Mouse (Mus musculus) limb, embryonic 11.5 days (tissue): ENCODE results near the gene Alg2. TPM values are rescaled to one million over a fixed set of nuclear protein-coding genes. Genes with fewer than 3 reads are reported as not detected.
A peak's percentile ranks its signal among the peaks of the same experiment; 100 is the strongest.

ENCODE experiments used
- ATAC-seq: fragments of 200-750 bp; cut with Nextera tagmentation; 2 replicates; pipeline ENCODE4 v1.8.0; 2017; ENCODE audit warnings: low read depth; ENCODE audit not compliant: insufficient number of reproducible peaks, low FRiP score, low TSS enrichment
- DNase-seq: peaks from one replicate; pipeline ENCODE4 v3.0.0-alpha.2; 2015; ENCODE audit warnings: low spot score
- H3K27ac ChIP-seq: fragments of 300-500 bp; sonication (generic); replicated peaks from 2 replicates; pipeline ENCODE4 v1.5.1; 2014; ENCODE audit warnings: low read depth, mild to moderate bottlenecking, low read length
- H3K27me3 ChIP-seq: fragments of 300-500 bp; sonication (generic); 2 replicates; pipeline ENCODE4 v1.6.1; 2014; ENCODE audit warnings: mild to moderate bottlenecking, low read length, mixed read lengths; ENCODE audit not compliant: control insufficient read depth, insufficient read depth
- H3K36me3 ChIP-seq: fragments of 300-500 bp; sonication (generic); 2 replicates; pipeline ENCODE4 v1.6.1; 2014; ENCODE audit warnings: mild to moderate bottlenecking, low read length, moderate library complexity, mixed read lengths; ENCODE audit not compliant: control insufficient read depth, insufficient read depth
- H3K4me1 ChIP-seq: fragments of 300-500 bp; sonication (generic); 2 replicates; pipeline ENCODE4 v1.6.1; 2014; ENCODE audit warnings: low read length, mixed read lengths; ENCODE audit not compliant: control insufficient read depth, insufficient read depth
- H3K4me2 ChIP-seq: fragments of 300-500 bp; sonication (generic); 2 replicates; pipeline ENCODE4 v1.6.1; 2014; ENCODE audit warnings: low read depth, mild to moderate bottlenecking, moderate library complexity; ENCODE audit not compliant: severe bottlenecking
- H3K4me3 ChIP-seq: fragments of 300-500 bp; sonication (generic); 2 replicates; pipeline ENCODE4 v1.5.1; 2014; ENCODE audit warnings: low read depth, low read length
- H3K9ac ChIP-seq: fragments of 300-500 bp; sonication (generic); 2 replicates; pipeline ENCODE4 v1.6.1; 2014; ENCODE audit warnings: mild to moderate bottlenecking, low read length
- H3K9me3 ChIP-seq: fragments of 300-500 bp; sonication (generic); 2 replicates; pipeline ENCODE4 v1.6.1; 2016; ENCODE audit warnings: low read length; ENCODE audit not compliant: control insufficient read depth
- WGBS: fragments of 180-500 bp; shearing (Covaris S2); extraction: QIAGEN DNeasy Blood & Tissue Kit; methylation state at CpG from one replicate; pipeline ENCODE4 v1.1.7; 2014; 5-methylcytosine and 5-hydroxymethylcytosine counted together
- polyA plus RNA-seq: library from polyadenylated mRNA; unstranded; fragments of >200 nt; fragmentation: Nextera tagmentation; extraction: Ambion mirVana; gene quantifications from 2 replicates; pipeline ENCODE4 v1.2.1, GENCODE M21; 2014

Gene Alg2
- polyA plus RNA-seq, 1 experiment from 2014 or later: 92.2 TPM

GRCm38 (mm10) chr4:47477539-47477938 lies 3.4 kb upstream of the Alg2 start:
- Histone ChIP-seq H3K9me3 (no peaks in the 10 kb centered on the region), H3K9ac (no peak overlapping the region), H3K4me3 (no peak overlapping the region), H3K4me1 (peaks cover 5% of the 10 kb centered on the region; the same call in 1 of the 2 replicates), H3K4me2 (no peak overlapping the region), H3K27me3 (no peaks in the 10 kb centered on the region), H3K27ac (no peak overlapping the region), H3K36me3 (peaks cover 17% of the 10 kb centered on the region; the same call in 1 of the 2 replicates)
- DNase-seq: no peak
- ATAC-seq: no peak
- 91% methylated on average over 6 of the region's 6 CpGs for WGBS

- DNase-seq: peak; percentile 36
These were observed 854 bp upstream of the Alg2 start for GRCm38 (mm10) chr4:47474730-47475643.

GRCm38 (mm10) chr4:47473586-47473967 lies 556 bp downstream of the Alg2 start:
- Histone ChIP-seq H3K4me2 (peak overlapping the region; percentile 74), H3K9me3 (peaks cover under 1% of the 10 kb centered on the region; the same call in 1 of the 2 replicates), H3K27ac (peak overlapping the region; percentile 93), H3K27me3 (no peaks in the 10 kb centered on the region), H3K36me3 (peaks cover 34% of the 10 kb centered on the region), H3K9ac (peak overlapping the region; percentile 87), H3K4me1 (peaks cover 5% of the 10 kb centered on the region; the same call in 1 of the 2 replicates), H3K4me3 (peak overlapping the region; percentile 89)
- 3% methylated on average over 10 of the region's 14 CpGs for WGBS
- no peak for DNase-seq
- no peak for ATAC-seq

More at GRCm38 (mm10) chr4:47474730-47475643, 854 bp upstream of the Alg2 start:
- no peaks in the 10 kb centered on the region for H3K9me3 ChIP-seq
- H3K4me3 ChIP-seq: peak overlapping the region; percentile 89
- 14% methylated on average over 31 of the region's 31 CpGs for WGBS
- peaks cover 23% of the 10 kb centered on the region for H3K36me3 ChIP-seq
- no peak for ATAC-seq
- H3K9ac ChIP-seq: peak overlapping the region; percentile 81
- H3K4me1 ChIP-seq: peaks cover 5% of the 10 kb centered on the region; the same call in 1 of the 2 replicates
- H3K27me3 ChIP-seq: no peaks in the 10 kb centered on the region
- peak overlapping the region; percentile 15; the same call in 1 of the 2 replicates for H3K27ac ChIP-seq
- H3K4me2 ChIP-seq: peak overlapping the region; percentile 71

GRCm38 (mm10) chr4:47467196-47467595 lies 6.9 kb downstream of the Alg2 start:
- ATAC-seq: no peak

GRCm38 (mm10) chr4:47449586-47450522 lies 24.3 kb downstream of the Alg2 start:
- WGBS: 34% methylated on average over 18 of the region's 18 CpGs
- H3K4me3 ChIP-seq: no peak overlapping the region
- no peaks in the 10 kb centered on the region for H3K4me1 ChIP-seq
- H3K27ac ChIP-seq: no peak overlapping the region
- no peak overlapping the region for H3K9ac ChIP-seq
- H3K36me3 ChIP-seq: no peaks in the 10 kb centered on the region
- no peaks in the 10 kb centered on the region for H3K27me3 ChIP-seq
- ATAC-seq (no peak), DNase-seq (no peak)
- H3K9me3 ChIP-seq: no peaks in the 10 kb centered on the region
- H3K4me2 ChIP-seq: no peak overlapping the region

More at GRCm38 (mm10) chr4:47467196-47467595, 6.9 kb downstream of the Alg2 start:
- no peaks in the 10 kb centered on the region for H3K4me1 ChIP-seq
- peaks cover 2% of the 10 kb centered on the region; the same call in 1 of the 2 replicates for H3K9me3 ChIP-seq
- H3K9ac ChIP-seq: no peak overlapping the region
- no peak overlapping the region for H3K27ac ChIP-seq
- WGBS: 93% methylated on average over 2 of the region's 2 CpGs
- DNase-seq: no peak
- H3K4me2 ChIP-seq: no peak overlapping the region
- peaks cover 36% of the 10 kb centered on the region for H3K36me3 ChIP-seq
- no peak overlapping the region for H3K4me3 ChIP-seq
- no peaks in the 10 kb centered on the region for H3K27me3 ChIP-seq

GRCm38 (mm10) chr4:47449116-47449515 lies 25.0 kb downstream of the Alg2 start:
- H3K27ac ChIP-seq: no peak overlapping the region
- no peak for DNase-seq
- no peak overlapping the region for H3K4me3 ChIP-seq
- no peaks in the 10 kb centered on the region for H3K36me3 ChIP-seq
- H3K4me2 ChIP-seq: no peak overlapping the region
- WGBS: 51% methylated on average over 5 of the region's 5 CpGs
- no peaks in the 10 kb centered on the region for H3K27me3 ChIP-seq
- H3K9me3 ChIP-seq: no peaks in the 10 kb centered on the region
- no peak for ATAC-seq
- no peaks in the 10 kb centered on the region for H3K4me1 ChIP-seq
- H3K9ac ChIP-seq: no peak overlapping the region

GRCm38 (mm10) chr4:47448526-47448925 lies 25.6 kb downstream of the Alg2 start:
- 85% methylated on average over 3 of the region's 3 CpGs for WGBS
- no peak overlapping the region for H3K27ac ChIP-seq
- no peak overlapping the region for H3K9ac ChIP-seq
- H3K9me3 ChIP-seq: no peaks in the 10 kb centered on the region
- DNase-seq (no peak), ATAC-seq (no peak)
- no peak overlapping the region for H3K4me3 ChIP-seq
- no peaks in the 10 kb centered on the region for H3K4me1 ChIP-seq
- no peaks in the 10 kb centered on the region for H3K36me3 ChIP-seq
- H3K4me2 ChIP-seq: no peak overlapping the region
- H3K27me3 ChIP-seq: no peaks in the 10 kb centered on the region

- H3K27me3 ChIP-seq: no peaks in the 10 kb centered on the region; the same call in 1 of the 2 replicates
- H3K4me3 ChIP-seq: no peak overlapping the region
- DNase-seq: no peak
- 83% methylated on average over 11 of the region's 11 CpGs for WGBS
- H3K4me2 ChIP-seq: no peak overlapping the region
- no peak for ATAC-seq
- peaks cover 4% of the 10 kb centered on the region; the same call in 1 of the 2 replicates for H3K4me1 ChIP-seq
- H3K27ac ChIP-seq: no peak overlapping the region
- no peaks in the 10 kb centered on the region for H3K36me3 ChIP-seq
- no peaks in the 10 kb centered on the region for H3K9me3 ChIP-seq
- no peak overlapping the region for H3K9ac ChIP-seq
These were observed 33.2 kb downstream of the Alg2 start for GRCm38 (mm10) chr4:47440951-47441350.
